Mouse (Mus musculus) bone marrow, adult 2 months (tissue): ENCODE results near the gene Muc5ac.

Experiments used
- CTCF ChIP-seq: fragments of 200-500 bp; IDR thresholded peaks from 2 replicates; pipeline ENCODE4 v1.5.1; 2011; ENCODE audit warnings: low read length, control low read depth; ENCODE audit not compliant: control insufficient read depth, insufficient read depth
- POLR2A ChIP-seq: fragments of 200-500 bp; IDR thresholded peaks from 2 replicates; pipeline ENCODE4 v1.6.1; 2011; ENCODE audit warnings: low read depth, mild to moderate bottlenecking, control low read depth, low read length, borderline replicate concordance; ENCODE audit not compliant: control insufficient read depth

DNA sequence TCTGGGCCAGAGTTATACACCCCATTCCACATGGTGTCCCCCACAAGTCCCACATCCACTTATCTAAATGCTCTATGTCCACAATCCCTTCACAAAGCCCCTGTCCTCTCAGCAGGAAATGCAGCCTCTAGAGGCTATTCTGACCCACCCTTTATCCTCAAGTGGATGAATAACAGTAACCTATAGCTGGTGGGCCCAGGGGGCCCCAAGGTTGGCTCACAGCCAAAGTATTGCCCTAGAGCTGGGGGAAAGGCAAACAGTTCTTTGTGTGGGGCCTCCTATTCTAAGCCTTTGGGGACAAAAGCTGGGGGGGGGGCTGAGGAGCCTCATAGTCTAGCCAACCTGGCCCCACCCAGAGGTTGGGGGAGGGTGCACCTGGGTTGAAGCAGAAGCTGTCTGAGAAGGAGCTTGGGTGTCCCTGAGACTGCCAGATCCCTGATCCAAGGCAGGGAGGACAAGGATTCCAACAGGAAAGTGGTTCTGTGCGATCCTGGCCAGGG is 16.7 kb upstream of the Muc5ac start:
- no peak for TF ChIP-seq POLR2A
- TF ChIP-seq CTCF: no peak
